ENCODE assay signal across 13 mouse cellular contexts in the genomic region with DNA sequence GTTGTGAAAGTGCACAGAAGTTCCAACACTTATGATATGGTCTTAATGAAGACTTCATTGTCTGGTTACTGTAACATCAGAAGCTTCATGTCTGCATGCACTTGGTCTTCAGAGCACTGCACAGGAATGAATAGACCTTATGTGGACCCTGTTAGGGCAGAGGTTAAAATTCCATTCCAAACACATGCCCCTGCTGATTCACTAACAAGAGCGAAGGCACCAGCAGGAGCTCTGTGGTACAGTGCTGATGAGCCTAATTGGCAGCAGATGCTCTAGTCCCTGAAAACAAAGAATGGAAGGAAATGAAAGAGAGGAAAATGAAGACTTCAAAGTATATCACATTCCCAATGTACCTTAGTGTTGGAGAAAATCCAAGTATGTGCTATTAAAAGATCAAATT.
"Had no signal": no experiment of that assay in that cellular context is flagged by ENCODE, and none has a peak within 500 bp of the region (broad histone marks: within the 10 kb centered on the region; RNA-seq: fewer than 3 reads in every experiment).

No protein-coding gene starts in this region.

- H3K9me3 ChIP-seq: kidney, embryonic 15.5 days; limb, embryonic 10.5 days; liver, embryonic 15.5 days; megakaryocyte, embryonic 14.5 days; midbrain, embryonic 12.5 days had no signal

- H3K27me3 ChIP-seq: kidney, embryonic 15.5 days; liver, embryonic 15.5 days; megakaryocyte, embryonic 14.5 days; midbrain, embryonic 12.5 days had no signal

- H3K4me3 ChIP-seq: kidney, embryonic 15.5 days; left cerebral cortex, adult 2 months; limb, embryonic 10.5 days; liver, embryonic 15.5 days; megakaryocyte, embryonic 14.5 days; midbrain, embryonic 12.5 days had no signal

- DNase-seq: kidney, postnatal 14 days; lung, adult 2 months; lung, postnatal 10 days; thymus, postnatal 4 days had no signal

- H3K4me2 ChIP-seq: kidney, embryonic 15.5 days; liver, embryonic 11.5 days; liver, embryonic 15.5 days; midbrain, embryonic 12.5 days had no signal

- H3K9ac ChIP-seq: kidney, embryonic 15.5 days; liver, embryonic 15.5 days; midbrain, embryonic 12.5 days had no signal

- H3K27ac ChIP-seq: kidney, embryonic 15.5 days; left cerebral cortex, adult 2 months; limb, embryonic 10.5 days; liver, embryonic 15.5 days; macrophage; midbrain, embryonic 12.5 days; stomach, postnatal 0 days had no signal

- H3K36me3 ChIP-seq: kidney, embryonic 15.5 days; limb, embryonic 10.5 days; liver, embryonic 15.5 days; midbrain, embryonic 12.5 days had no signal

- H3K4me1 ChIP-seq: kidney, embryonic 15.5 days; liver, embryonic 15.5 days; megakaryocyte, embryonic 14.5 days; midbrain, embryonic 12.5 days had no signal
